Mouse (Mus musculus) small intestine, adult 10 weeks (tissue): ENCODE data around the gene Dnm2. TPM values are rescaled to one million over a fixed set of nuclear protein-coding genes. Genes with fewer than 3 reads are reported as not detected.

Experiments
- polyA plus RNA-seq: library from polyadenylated mRNA; stranded (reverse); fragments of 350-450 nt; fragmentation: Illumina TruSeq; extraction: RNeasy Lipid Tissue Mini Kit (QIAGEN cat#74804); gene quantifications from one replicate; pipeline ENCODE4 v1.2.3, GENCODE M21; 2014; ENCODE audit warnings: low replicate concordance

Gene Dnm2
- polyA plus RNA-seq = 22.1 TPM

GRCm38 (mm10) chr9:21424631-21425555 is at the start of gene Dnm2:
Gene Dnm2 (plus strand): TSS chr9:21424908.

DNA sequence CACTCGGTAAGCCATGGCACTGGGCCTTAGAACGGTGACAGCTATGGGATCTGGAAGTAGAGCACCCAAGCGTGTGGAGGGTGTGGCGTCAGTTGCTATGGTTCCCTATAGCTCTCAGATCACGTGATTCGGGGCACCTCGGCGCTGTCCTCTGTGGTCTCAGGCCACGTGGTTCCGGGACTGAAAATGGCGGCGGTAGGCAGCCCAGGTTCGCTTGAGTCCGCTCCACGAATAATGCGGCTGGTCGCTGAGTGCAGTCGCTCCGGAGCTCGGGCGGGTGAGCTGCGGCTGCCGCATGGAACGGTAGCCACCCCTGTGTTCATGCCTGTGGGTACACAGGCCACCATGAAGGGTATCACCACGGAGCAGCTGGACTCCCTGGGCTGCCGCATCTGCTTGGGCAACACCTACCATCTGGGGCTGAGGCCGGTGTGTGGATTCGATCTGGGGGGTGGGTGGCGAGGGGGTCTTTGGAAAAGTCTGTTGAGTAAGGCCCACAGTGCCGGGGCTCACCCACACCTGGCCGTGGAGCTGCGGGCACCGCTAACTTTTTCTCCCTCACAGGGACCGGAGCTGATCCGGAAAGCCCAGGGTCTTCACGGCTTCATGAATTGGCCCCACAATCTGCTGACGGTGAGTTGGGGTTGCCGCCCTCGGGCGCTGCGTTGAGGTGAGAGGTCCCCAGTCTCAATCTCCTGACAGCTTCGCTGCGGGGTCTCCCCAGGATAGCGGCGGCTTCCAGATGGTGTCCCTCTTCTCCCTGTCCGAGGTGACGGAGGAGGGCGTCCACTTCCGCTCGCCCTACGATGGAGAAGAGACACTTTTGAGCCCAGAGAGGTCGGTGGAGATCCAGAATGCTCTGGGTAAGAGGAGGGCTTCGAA is 12.8 kb upstream of the Dnm2 start, which contains the start of gene Qtrt1:
Gene Qtrt1, plus strand, starts transcription at position 169 of the 882 bp plus-strand sequence.

GRCm38 (mm10) chr9:21509772-21510688 is 85.3 kb downstream of the Dnm2 start, which contains the start of gene Tmed1:
Gene Tmed1 (minus strand): TSS chr9:21510252.

DNA sequence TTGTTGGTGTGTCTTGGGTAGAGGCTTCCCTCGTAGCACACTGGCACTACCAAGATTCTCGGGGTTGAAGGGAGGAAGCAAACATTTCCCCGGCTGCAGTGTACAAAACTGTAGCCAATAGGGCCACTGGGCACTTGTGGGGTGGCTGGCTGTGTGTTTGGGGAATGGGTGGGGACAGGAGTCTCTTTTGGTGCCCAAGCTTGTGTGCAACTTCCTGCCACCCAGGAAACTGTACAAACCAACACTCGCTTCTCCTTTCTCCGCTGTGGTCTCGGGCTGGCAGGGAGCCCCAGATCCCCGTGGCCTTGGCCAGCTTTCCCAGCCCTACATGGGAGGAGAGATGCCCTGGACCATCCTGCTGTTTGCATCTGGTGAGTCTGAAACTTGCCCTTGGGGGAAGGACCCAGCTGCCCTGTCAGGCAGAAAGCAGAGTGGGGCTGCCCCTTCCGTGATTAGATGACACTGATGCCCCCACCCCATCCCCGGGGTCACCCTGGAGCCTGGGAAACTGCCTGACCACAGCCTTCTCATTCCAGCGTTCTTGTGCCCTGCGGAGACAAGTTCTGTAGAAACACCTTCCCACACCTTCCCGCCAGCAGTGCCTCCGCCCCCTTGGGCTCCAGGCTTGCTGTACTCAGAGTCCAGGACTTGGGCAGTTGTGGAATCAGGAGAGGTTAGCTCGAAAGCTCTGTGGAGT is 101.4 kb downstream of the Dnm2 start, which contains the start of gene AB124611:
Gene AB124611, plus strand, starts transcription at position 240 of the 697 bp plus-strand sequence.

DNA sequence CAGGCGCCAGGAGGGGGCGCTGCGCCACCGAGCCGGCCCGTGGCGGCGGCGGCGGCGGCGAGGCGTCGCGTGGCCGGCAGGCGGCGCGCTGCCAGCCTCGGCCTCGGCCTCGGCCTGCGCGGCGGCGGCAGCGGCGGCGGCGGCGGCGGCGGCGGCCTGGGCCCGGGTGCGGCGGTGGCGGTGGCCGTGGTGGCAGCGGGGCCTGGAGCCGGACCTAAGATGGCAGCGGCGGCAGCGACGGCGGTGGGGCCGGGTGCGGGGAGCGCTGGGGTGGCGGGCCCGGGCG is 122.0 kb downstream of the Dnm2 start, which contains the start of gene Carm1:
Gene Carm1, plus strand, starts transcription at position 106 of the 286 bp plus-strand sequence.

Other genes starting within 250 kb of the Dnm2 start
- 5.1 TPM for gene Keap1, start 185.5 kb upstream of the Dnm2 start, polyA plus RNA-seq
- not detected for gene S1pr5, start 176.5 kb upstream of the Dnm2 start, polyA plus RNA-seq
- 1.1 TPM for gene Atg4d, start 159.6 kb upstream of the Dnm2 start, polyA plus RNA-seq
- 0.89 TPM for gene Kri1, start 136.9 kb upstream of the Dnm2 start, polyA plus RNA-seq
- 3.7 TPM for gene Cdkn2d, start 133.5 kb upstream of the Dnm2 start, polyA plus RNA-seq
- 3.9 TPM for gene Ap1m2, start 112.6 kb upstream of the Dnm2 start, polyA plus RNA-seq
- gene Slc44a2, start 104.2 kb upstream of the Dnm2 start, polyA plus RNA-seq = 3.9 TPM
- gene Ilf3, start 57.0 kb upstream of the Dnm2 start, polyA plus RNA-seq = 9.5 TPM
- not detected for gene Qtrt1, start 13.1 kb upstream of the Dnm2 start, polyA plus RNA-seq
- gene Tmed1, start 85.3 kb downstream of the Dnm2 start, polyA plus RNA-seq = 0.59 TPM
- 0.48 TPM for gene AB124611, start 101.3 kb downstream of the Dnm2 start, polyA plus RNA-seq
- 1.4 TPM for gene Carm1, start 122.0 kb downstream of the Dnm2 start, polyA plus RNA-seq
- 22.1 TPM for gene Timm29, start 167.8 kb downstream of the Dnm2 start, polyA plus RNA-seq
- 4.0 TPM for gene Yipf2, start 167.9 kb downstream of the Dnm2 start, polyA plus RNA-seq
- 1.6 TPM for gene Smarca4, start 191.3 kb downstream of the Dnm2 start, polyA plus RNA-seq